Mouse (Mus musculus) left cerebral cortex, postnatal 25 days (tissue): ENCODE results near the gene Akr7a5. TPM values are rescaled to one million over a fixed set of nuclear protein-coding genes. Genes with fewer than 3 reads are reported as not detected.
A peak's percentile ranks its signal among the peaks of the same experiment; 100 is the strongest.

Source experiments
- DNase-seq, 2 experiments: peaks; one replicate each; pipeline ENCODE4 v3.0.0; 2022; ENCODE audit warnings: low spot score in 2 of 2, mixed read lengths in 1 of 2
- intact Hi-C: fragments of 180-260 bp; cut with DNase I; formaldehyde crosslinking; loops from one replicate; pipeline ENCODE4 v1.15.1; 2025
- total RNA-seq, 2 experiments: library from RNA; stranded (reverse); gene quantifications; 2 replicates each; pipeline ENCODE4 v1.2.3; 2021

The Akr7a5 gene
- total RNA-seq = 10 to 100 TPM; 24.4 to 30.1 TPM

- intact Hi-C loops = loop anchor here (1.0 kb wide), 2 partner anchors 42 to 118 kb away; partner anchors contain the start of genes Capzb, Emc1, Mrto4 and Ubr4
Observed at GRCm38 (mm10) chr4:139310171-139310898, at the start of gene Akr7a5, which contains the start of gene Pqlc2. Gene Akr7a5 (plus strand): TSS chr4:139310744. Gene Pqlc2 (minus strand): TSS chr4:139310708.

GRCm38 (mm10) chr4:139262981-139263380, 47.6 kb upstream of the Akr7a5 start:
- DNase-seq = no peak
- intact Hi-C loops = no loop called here

More at GRCm38 (mm10) chr4:139310171-139310898, at the start of gene Akr7a5, which contains the start of gene Pqlc2:
- peak; percentile 97 to 98 for DNase-seq

- no peak for DNase-seq
- intact Hi-C loops = no loop called here
Observed at GRCm38 (mm10) chr4:139265783-139266499, 44.6 kb upstream of the Akr7a5 start.

GRCm38 (mm10) chr4:139266500-139266865, 44.1 kb upstream of the Akr7a5 start:
- intact Hi-C loops = no loop called here

GRCm38 (mm10) chr4:139267335-139267734, 43.2 kb upstream of the Akr7a5 start:
- intact Hi-C loops = no loop called here
- no peak for DNase-seq

More at GRCm38 (mm10) chr4:139266500-139266865, 44.1 kb upstream of the Akr7a5 start:
- DNase-seq = no peak

- intact Hi-C loops = no loop called here
- DNase-seq = no peak
Observed at GRCm38 (mm10) chr4:139268242-139268641, 42.3 kb upstream of the Akr7a5 start.

GRCm38 (mm10) chr4:139270168-139270567, 40.4 kb upstream of the Akr7a5 start:
- intact Hi-C loops = no loop called here
- no peak for DNase-seq

- intact Hi-C loops = no loop called here
- DNase-seq = no peak
Observed at GRCm38 (mm10) chr4:139271562-139271961, 39.0 kb upstream of the Akr7a5 start.

- intact Hi-C loops = no loop called here
- no peak for DNase-seq
Observed at GRCm38 (mm10) chr4:139272951-139273680, 37.4 kb upstream of the Akr7a5 start.

GRCm38 (mm10) chr4:139274573-139274972, 36.0 kb upstream of the Akr7a5 start:
- intact Hi-C loops = no loop called here
- no peak for DNase-seq

GRCm38 (mm10) chr4:139276411-139276810, 34.1 kb upstream of the Akr7a5 start:
- intact Hi-C loops = no loop called here
- no peak for DNase-seq

- intact Hi-C loops = no loop called here
- no peak for DNase-seq
Observed at GRCm38 (mm10) chr4:139280530-139280929, 30.0 kb upstream of the Akr7a5 start.

- intact Hi-C loops = no loop called here
- DNase-seq = no peak
Observed at GRCm38 (mm10) chr4:139281791-139282345, 28.7 kb upstream of the Akr7a5 start.

GRCm38 (mm10) chr4:139282955-139283417, 27.6 kb upstream of the Akr7a5 start:
- DNase-seq = no peak

GRCm38 (mm10) chr4:139284877-139285276, 25.7 kb upstream of the Akr7a5 start:
- no peak for DNase-seq
- intact Hi-C loops = no loop called here

More at GRCm38 (mm10) chr4:139282955-139283417, 27.6 kb upstream of the Akr7a5 start:
- intact Hi-C loops = no loop called here

- intact Hi-C loops = loop anchor here (2.0 kb wide), 1 partner anchor 199 kb away; no protein-coding TSS in a partner anchor
- no peak for DNase-seq
Observed at GRCm38 (mm10) chr4:139286234-139286633, 24.3 kb upstream of the Akr7a5 start.

- peak; percentile 85 to 91 for DNase-seq
- intact Hi-C loops = loop anchor here (2.0 kb wide), 1 partner anchor 200 kb away; no protein-coding TSS in a partner anchor
Observed at GRCm38 (mm10) chr4:139287122-139287863, 23.3 kb upstream of the Akr7a5 start.

- intact Hi-C loops = no loop called here
- peak; percentile 64 to 74 for DNase-seq
Observed at GRCm38 (mm10) chr4:139289017-139289416, 21.5 kb upstream of the Akr7a5 start.

- intact Hi-C loops = no loop called here
Observed at GRCm38 (mm10) chr4:139291099-139291498, 19.4 kb upstream of the Akr7a5 start.

More at GRCm38 (mm10) chr4:139291099-139291498, 19.4 kb upstream of the Akr7a5 start:
- DNase-seq = peak in 1 of 2 experiments; percentile 78
